13 mouse cellular contexts compared by ENCODE assay signal in the genomic region with DNA sequence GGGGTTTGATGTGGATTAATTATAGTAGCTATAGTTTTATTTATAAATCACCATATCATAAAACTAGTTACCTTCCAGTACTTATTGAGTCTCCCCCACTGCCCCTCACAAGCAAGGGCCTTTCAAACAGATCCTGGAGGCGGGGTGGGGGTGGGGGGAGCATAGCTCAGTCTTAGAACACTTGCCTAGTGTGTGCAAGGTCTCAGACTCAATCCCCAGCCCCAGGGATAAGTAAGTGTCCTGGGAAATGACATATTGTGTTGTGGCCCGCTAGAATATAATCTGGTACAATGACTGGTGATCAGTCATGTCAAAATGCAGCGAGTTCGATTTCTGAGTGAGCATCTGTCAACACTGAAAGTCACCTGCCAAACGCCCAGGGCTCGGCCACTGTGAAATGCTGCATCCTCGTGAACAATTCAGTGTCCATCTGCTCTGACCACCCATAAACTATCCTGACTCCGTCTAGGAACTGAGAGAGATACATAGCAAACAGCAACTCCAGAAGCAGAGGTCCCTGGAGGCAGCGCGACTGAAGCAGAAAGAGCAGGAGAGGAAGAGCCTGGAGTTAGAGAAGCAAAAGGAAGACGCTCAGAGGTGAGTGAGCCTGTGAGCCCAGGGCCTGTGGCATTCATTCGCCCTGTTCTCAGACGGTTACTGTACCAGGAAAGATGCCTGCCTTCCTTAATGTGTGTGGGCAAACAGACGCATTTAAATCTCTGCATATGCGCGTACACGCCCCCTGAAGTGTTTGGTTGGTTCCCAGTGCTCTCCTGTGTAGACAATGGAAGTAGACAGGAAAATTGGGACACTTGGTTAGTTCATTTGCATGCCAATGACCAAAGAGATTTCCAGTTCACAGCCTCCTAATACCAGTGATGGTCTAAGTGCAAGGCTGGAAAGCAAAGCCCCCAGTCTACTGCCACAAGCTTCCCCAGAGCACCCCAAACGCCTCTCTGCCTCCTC.
DNase-seq lines count a peak whose midpoint lies in the region; ATAC-seq and TF ChIP-seq lines count a peak whose summit lies in the region.
"Had no signal": no experiment of that assay in that cellular context is flagged by ENCODE, and none has a peak within 500 bp of the region (broad histone marks: within the 10 kb centered on the region; RNA-seq: fewer than 3 reads in every experiment).

No protein-coding gene starts in this region.

- H3K9me3 ChIP-seq in hindbrain, embryonic 10.5 days = no peaks in the 10 kb centered on the region
- no peaks in the 10 kb centered on the region for H3K9me3 ChIP-seq in midbrain, embryonic 15.5 days
- H3K9me3 ChIP-seq: heart, embryonic 12.5 days; liver, embryonic 12.5 days had no signal

- H3K4me1 ChIP-seq in hindbrain, embryonic 10.5 days (replicated peaks) = peaks cover 48% of the 10 kb centered on the region
- H3K4me1 ChIP-seq in midbrain, embryonic 15.5 days = peaks cover 19% of the 10 kb centered on the region
- H3K4me1 ChIP-seq in kidney, adult 2 months (ENCODE audit: control insufficient read depth, insufficient read depth, low read length) = peaks cover 6% of the 10 kb centered on the region; the same call in 1 of the 2 replicates

- ATAC-seq in midbrain, embryonic 15.5 days (replicated peaks) = 0 out of 2 replicates have a peak, but pooled peaks have one; percentile 54
- no peak for ATAC-seq in activated CD4-positive, CD25-positive, alpha-beta regulatory T cell, adult 4 months
- ATAC-seq: liver, embryonic 12.5 days had no signal

- DNase-seq in ES-CJ7 (ENCODE audit: low read depth, low spot score) = peak; percentile 74
- peak; percentile 82 for DNase-seq in R1 (ENCODE audit: low read depth, low spot score)
- DNase-seq in hindbrain, embryonic 10.5 days (ENCODE audit: low spot score) = peak; percentile 40
- no peak for DNase-seq in kidney, adult 2 months
- no peak for DNase-seq in kidney, postnatal 36 days
- DNase-seq: adrenal gland, postnatal 14 days; cerebellum, postnatal 36 days; thymus, adult 18-20 months had no signal

- no peak overlapping the region for H3K4me3 ChIP-seq in hindbrain, embryonic 10.5 days
- no peak overlapping the region for H3K4me3 ChIP-seq in midbrain, embryonic 15.5 days
- H3K4me3 ChIP-seq in kidney, adult 2 months (ENCODE audit: insufficient read depth, low read depth, low read length) = no peak overlapping the region
- H3K4me3 ChIP-seq: heart, embryonic 12.5 days; liver, embryonic 12.5 days had no signal

- H3K36me3 ChIP-seq in hindbrain, embryonic 10.5 days = peaks cover 52% of the 10 kb centered on the region
- H3K36me3 ChIP-seq in midbrain, embryonic 15.5 days (replicated peaks) = peaks cover 23% of the 10 kb centered on the region
- H3K36me3 ChIP-seq in kidney, adult 2 months (ENCODE audit: control insufficient read depth, insufficient read depth, low read length) = no peaks in the 10 kb centered on the region

- no peak for TF ChIP-seq POLR2A in kidney, adult 2 months (IDR thresholded peaks at IDR 0.05; ENCODE audit: low read depth, low read length)

- H3K4me2 ChIP-seq in midbrain, embryonic 15.5 days = no peak overlapping the region
- H3K4me2 ChIP-seq: heart, embryonic 12.5 days; liver, embryonic 12.5 days had no signal

- no peaks in the 10 kb centered on the region for H3K27me3 ChIP-seq in hindbrain, embryonic 10.5 days (ENCODE audit: insufficient read depth, poor library complexity, severe bottlenecking)
- no peaks in the 10 kb centered on the region for H3K27me3 ChIP-seq in midbrain, embryonic 15.5 days (replicated peaks)
- H3K27me3 ChIP-seq in kidney, adult 2 months (replicated peaks; ENCODE audit: control insufficient read depth, insufficient read depth, low read length) = no peaks in the 10 kb centered on the region
- H3K27me3 ChIP-seq: heart, embryonic 12.5 days; liver, embryonic 12.5 days had no signal

- no peak for TF ChIP-seq CTCF in kidney, adult 2 months (conservative IDR thresholded peaks at IDR 0.05; ENCODE audit: insufficient read depth, insufficient read length, low read depth, low read length)

- peak overlapping the region; percentile 79 for H3K27ac ChIP-seq in hindbrain, embryonic 10.5 days
- peak overlapping the region; percentile 62 for H3K27ac ChIP-seq in midbrain, embryonic 15.5 days
- no peak overlapping the region for H3K27ac ChIP-seq in kidney, adult 2 months (ENCODE audit: insufficient read depth, low read depth, low read length)
- H3K27ac ChIP-seq: liver, embryonic 12.5 days; macrophage had no signal

- WGBS in hindbrain, embryonic 10.5 days = 55% methylated on average over 18 of the region's 18 CpGs
- 49% methylated on average over 18 of the region's 18 CpGs for WGBS in midbrain, embryonic 15.5 days
- WGBS in kidney, adult 2 months = 88% methylated on average over 18 of the region's 18 CpGs

- no peak overlapping the region for H3K9ac ChIP-seq in midbrain, embryonic 15.5 days
- H3K9ac ChIP-seq: heart, embryonic 12.5 days; liver, embryonic 12.5 days had no signal

Comparison
In these comparisons a context has a peak if more than half of its experiments do, and no peak if none do; other contexts are left out.
1. DNase-seq: peak in ES-CJ7 (single experiment), R1 (single experiment) and hindbrain, embryonic 10.5 days (single experiment); none in kidney, adult 2 months (single experiment) and kidney, postnatal 36 days (0 of 2).